Mouse (Mus musculus): ENCODE data around the gene Trpm2.
"Not testable (repeated sequence)": the region's sequence is repeated elsewhere in the genome, so short reads cannot be mapped to it uniquely, and the experiment has no call there.

Trpm2 gene

GRCm38 (mm10) chr10:77970481-77970880 is at the start of gene Trpm2:
Trpm2 (minus strand) TSS chr10:77970563.
- no peak for DNase-seq

GRCm38 (mm10) chr10:78019984-78020383 is 49.6 kb upstream of the Trpm2 start:
- not testable (repeated sequence) for DNase-seq

GRCm38 (mm10) chr10:78019291-78019690 is 48.9 kb upstream of the Trpm2 start:
- DNase-seq = no peak

GRCm38 (mm10) chr10:78018797-78019203 is 48.4 kb upstream of the Trpm2 start:
- peak; percentile 68 for DNase-seq

DNA sequence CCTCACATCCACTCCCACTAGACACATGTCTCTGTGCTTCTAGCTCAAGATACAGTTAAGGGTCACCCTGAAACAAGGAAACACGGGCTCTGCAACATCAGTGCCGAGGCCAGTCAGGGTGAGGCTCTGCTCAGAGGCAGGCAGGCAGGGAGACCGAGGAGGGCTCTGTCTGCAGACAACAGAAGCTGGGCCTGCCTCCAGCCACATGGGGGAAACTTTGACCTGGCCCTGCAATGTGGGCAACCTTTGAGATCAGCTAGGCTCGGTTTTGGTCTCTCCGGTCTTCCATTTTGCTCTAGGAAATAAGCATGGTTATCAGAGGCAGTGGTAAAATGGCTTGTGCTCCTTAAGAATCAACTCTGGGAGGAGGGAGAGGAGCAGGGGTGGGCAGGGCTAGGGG is 46.0 kb upstream of the Trpm2 start:
- peak; percentile 49 for DNase-seq

DNA sequence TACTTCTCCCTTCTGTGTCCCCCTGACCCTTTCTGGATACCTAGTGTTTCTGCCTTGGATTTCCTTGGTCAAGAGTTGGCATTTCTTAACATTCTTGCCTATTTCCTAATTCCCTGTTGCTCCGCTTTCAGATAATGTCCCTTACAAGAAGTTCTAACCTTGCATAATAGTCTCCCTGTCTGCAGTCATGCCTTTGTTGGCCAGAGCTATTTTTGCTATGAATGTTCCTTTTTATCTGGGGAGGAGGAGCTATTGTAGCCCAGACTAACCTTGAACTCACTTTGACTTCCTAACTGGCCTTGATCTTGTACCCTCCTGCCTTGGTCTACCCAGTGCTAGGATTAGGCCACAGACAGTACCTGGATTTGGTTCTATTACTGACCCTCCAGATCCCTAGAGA is 45.1 kb upstream of the Trpm2 start:
- no peak for DNase-seq

GRCm38 (mm10) chr10:78012661-78013495 is 42.5 kb upstream of the Trpm2 start:
- no peak for DNase-seq

DNA sequence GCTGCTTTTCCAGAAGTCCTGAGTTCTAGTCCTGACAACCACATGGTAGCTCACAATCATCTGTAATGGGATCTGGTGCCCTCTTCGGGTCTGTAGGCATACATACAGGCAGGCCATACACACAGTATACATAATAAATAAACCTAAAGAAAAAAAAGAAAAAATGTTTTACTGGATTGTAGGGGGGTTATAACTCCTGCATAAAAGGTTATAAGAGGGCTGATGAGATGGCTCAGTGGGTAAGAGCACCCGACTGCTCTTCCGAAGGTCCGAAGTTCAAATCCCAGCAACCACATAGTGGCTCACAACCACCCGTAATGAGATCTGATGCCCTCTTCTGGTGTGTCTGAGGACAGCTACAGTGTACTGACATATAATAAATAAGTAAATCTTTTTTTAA is 40.8 kb upstream of the Trpm2 start:
- not testable (repeated sequence) for DNase-seq

DNA sequence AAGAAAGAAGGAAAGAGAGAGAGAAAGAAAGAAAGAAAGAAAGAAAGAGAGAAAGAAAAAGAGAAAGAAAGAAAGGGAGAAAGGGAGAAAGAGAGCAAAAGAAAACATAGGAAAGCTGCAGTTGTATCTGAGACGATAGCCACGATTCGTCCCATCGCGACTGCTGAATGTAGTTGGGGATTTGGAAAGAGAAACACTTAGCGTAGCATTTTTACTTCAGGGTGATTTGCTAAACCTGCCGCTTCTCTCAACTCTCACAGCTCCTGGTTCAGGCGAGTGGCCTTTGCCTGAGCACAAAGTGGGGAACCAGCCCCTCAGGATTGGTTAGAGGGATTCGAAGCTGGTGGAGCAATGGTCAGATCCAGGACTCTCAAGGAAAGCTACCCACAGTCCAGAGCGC is 40.0 kb upstream of the Trpm2 start:
- no peak for DNase-seq

GRCm38 (mm10) chr10:78009945-78010293 is 39.6 kb upstream of the Trpm2 start, which contains the start of gene Pfkl:
Pfkl (minus strand) TSS chr10:78010083.
- no peak for DNase-seq

GRCm38 (mm10) chr10:78009184-78009944 is 39.0 kb upstream of the Trpm2 start:
- DNase-seq = peak; percentile 95

GRCm38 (mm10) chr10:78008169-78008568 is 37.8 kb upstream of the Trpm2 start:
- DNase-seq = no peak

GRCm38 (mm10) chr10:78007203-78007602 is 36.8 kb upstream of the Trpm2 start:
- DNase-seq = no peak

DNA sequence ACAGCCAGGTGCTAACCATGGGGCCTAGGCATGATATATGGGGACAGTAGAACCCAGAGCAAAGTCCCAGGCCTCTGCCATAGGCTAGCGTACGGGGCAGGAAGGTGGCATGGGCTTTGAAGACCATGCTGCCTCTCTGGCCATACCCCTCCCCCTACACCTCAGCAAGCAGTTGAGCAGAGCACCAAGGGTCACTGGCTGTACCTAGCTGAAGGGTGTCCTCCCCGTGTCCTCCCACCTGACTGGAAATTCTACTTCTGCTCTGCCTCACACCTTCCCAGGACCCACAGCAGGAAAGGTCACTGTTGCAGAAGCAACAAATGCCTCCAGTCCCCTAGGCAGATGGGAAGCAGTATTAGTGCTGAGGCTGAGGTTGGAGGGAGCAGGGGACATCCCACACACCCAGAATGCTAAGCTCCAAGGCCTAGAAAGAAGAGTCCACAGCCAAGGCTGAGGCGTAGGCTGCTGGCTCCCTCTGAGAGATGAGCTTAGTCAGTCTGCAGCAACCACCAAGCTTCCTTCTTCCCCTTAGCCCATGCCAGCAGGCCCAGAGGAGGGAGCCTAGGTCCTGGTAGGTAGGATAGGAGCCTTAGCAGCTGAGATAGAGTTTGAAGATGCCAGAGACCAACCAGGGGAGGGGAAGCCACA is 35.6 kb upstream of the Trpm2 start:
- DNase-seq = peak; percentile 53

DNA sequence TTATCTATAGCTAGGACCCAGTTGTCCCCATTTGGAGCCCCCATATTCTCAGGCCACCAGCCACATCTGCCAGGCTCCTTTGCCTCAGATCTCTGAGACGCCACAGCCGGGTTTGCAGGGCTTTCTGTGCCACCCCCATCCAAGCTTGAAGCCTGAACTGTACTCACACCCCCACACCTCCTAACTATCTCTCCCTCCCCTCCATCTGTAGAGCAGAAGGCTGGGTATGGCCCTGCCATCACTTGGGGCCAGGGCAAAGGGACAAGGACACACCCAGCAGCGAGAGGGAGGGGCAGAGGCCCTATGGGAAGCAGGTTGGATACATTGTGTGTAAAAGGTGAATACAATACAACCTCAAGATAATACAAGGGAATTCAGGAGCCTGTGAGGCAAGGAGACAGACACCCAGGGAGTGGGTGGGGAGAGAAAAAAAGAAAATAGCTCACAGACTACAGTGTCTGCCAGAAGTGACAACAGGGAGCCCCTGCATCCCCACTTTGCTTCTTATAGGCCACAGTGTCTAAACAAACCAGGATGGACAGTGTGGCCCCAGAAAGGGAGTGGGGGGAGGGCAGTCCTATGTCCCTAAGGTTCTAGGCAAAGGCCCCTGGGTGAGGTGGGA is 34.2 kb upstream of the Trpm2 start:
- DNase-seq = no peak

DNA sequence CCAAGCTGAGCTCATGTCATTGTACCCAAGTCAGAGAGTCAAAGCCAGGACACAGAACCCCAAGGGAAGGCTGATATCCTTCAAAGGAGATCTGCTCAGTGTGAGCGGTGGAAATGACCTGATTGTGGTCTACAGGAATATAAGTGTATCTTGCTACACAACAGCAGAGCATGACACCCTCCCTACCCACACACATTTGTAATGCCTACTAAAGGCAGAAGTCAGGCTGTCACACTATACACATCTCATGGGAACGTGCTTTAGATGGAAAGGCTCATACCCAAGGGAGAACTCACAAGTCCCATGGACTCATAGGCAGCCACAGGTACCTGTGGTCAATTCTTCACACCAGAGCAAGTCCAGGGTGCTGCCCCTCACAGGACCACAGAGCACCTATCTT is 32.0 kb upstream of the Trpm2 start:
- no peak for DNase-seq

GRCm38 (mm10) chr10:78001796-78002195 is 31.4 kb upstream of the Trpm2 start:
- no peak for DNase-seq

DNA sequence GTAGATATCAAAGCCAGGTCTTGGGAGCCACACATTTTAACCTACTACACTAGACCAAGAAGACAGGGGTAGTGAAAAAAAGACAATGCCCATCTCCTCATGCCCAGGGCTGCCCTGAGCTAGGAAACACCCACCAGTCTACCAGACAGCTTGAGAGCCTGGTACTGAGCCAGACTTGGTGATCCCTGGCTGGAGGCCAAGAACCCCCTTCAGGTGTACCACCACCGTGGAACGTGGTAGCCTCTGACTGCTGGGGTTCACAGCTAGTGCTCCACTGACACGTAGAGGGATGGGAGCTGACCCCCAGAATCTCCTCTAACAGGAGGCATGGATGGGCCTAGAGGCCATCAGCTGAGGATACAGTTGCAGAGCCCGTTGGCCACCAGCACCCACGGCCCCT is 29.8 kb upstream of the Trpm2 start:
- DNase-seq = no peak

DNA sequence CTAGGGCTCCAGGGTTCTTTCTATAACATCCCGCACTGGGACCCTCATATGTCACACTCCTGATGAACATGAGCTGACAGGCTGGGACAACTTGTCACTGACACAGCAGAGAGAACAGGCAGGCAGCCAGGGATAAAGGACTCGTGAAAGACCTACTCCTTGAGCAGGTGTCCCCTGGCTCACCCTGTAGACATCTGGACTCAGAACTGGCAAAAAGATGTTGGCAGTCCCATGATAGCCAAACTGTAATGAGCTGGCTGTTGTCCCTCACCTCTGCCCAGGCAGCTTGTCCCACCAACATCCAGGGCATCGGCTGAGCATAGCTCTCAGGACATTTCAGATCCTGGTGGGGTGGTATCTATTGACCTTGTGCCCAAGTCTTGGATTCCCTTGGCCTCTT is 25.3 kb upstream of the Trpm2 start:
- DNase-seq = no peak

GRCm38 (mm10) chr10:77985775-77986174 is 15.4 kb upstream of the Trpm2 start:
- DNase-seq = no peak

GRCm38 (mm10) chr10:77984660-77985059 is 14.3 kb upstream of the Trpm2 start:
- peak; percentile 53 for DNase-seq

DNA sequence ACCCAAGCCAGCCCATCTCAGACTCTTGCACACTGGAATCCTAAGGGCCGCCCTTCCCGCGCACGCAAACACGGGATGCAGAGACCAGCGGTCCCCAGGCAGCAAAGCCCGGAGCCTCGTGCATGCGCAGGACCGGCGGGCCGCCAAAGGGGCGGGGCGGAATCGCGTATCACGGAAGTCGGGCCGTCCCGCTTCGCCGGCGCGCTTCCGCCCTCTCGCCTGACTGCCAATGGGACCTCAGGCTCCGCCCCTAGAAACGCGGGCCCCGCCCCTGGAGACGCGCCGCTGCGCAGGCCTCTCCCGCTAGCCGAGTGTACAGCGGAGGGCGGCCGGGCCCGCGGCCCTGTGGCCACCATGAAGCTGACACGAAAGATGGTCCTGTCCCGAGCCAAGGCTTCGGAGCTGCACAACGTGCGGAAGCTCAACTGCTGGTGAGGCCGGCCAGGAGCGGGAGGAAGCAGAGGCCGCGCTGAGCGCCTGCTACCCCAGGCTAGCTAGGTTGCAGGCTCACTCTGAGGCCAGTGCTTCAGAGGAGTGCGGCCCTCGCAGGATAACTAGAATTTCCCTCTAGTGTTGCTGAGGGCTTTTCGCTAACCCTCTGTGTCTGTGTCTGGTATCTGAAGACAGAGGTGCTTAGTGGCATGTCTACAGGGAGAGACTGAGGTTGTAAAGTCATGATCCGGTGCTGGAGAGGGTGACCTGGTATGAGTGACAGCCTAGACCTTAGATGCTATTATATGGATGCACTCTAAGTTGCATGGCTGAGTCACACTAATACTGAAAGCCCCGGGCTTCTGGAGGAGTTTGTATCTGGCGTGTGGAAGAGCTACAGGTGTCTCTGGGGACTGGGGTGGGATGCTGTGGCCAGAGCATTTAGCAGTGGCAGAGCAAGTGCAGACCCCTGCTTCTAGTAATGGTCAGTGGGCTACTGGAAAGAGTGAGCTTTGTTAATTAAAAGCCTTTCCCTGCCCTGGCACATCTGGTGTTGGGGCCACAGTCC is 8.3 kb upstream of the Trpm2 start, which contains the start of gene 1810043G02Rik:
Gene 1810043G02Rik (plus strand): TSS at position 174 of the 1,000 bp plus-strand sequence.
- peak; percentile 98 for DNase-seq
